19 mouse cellular contexts compared by ENCODE assay signal in genomic region chr3:33397217-33397616, GRCm38 (mm10).
DNase-seq lines count a peak whose midpoint lies in the region; ATAC-seq and TF ChIP-seq lines count a peak whose summit lies in the region.
"Had no signal": no experiment of that assay in that cellular context is flagged by ENCODE, and none has a peak within 500 bp of the region (broad histone marks: within the 10 kb centered on the region; RNA-seq: fewer than 3 reads in every experiment).

No protein-coding gene starts in this region.

- no peaks in the 10 kb centered on the region; the same call in 1 of the 2 replicates for H3K4me1 ChIP-seq in embryonic facial prominence, embryonic 13.5 days
- H3K4me1 ChIP-seq in lung, postnatal 0 days (ENCODE audit: insufficient read depth, low read depth, low read length), result no peaks in the 10 kb centered on the region
- H3K4me1 ChIP-seq: heart, embryonic 10.5 days; limb, embryonic 15.5 days; neural tube, embryonic 13.5 days had no signal

- no peak for TF ChIP-seq EP300 in lung, postnatal 0 days (IDR thresholded peaks at IDR 0.05)

- H3K4me2 ChIP-seq in embryonic facial prominence, embryonic 13.5 days, result no peak overlapping the region
- no peak overlapping the region for H3K4me2 ChIP-seq in lung, postnatal 0 days (replicated peaks; ENCODE audit: low read depth, low read length)
- H3K4me2 ChIP-seq: limb, embryonic 15.5 days; midbrain, embryonic 11.5 days; neural tube, embryonic 13.5 days had no signal

- no peaks in the 10 kb centered on the region for H3K9me3 ChIP-seq in embryonic facial prominence, embryonic 13.5 days
- no peaks in the 10 kb centered on the region for H3K9me3 ChIP-seq in lung, postnatal 0 days (ENCODE audit: low read length)
- H3K9me3 ChIP-seq: heart, embryonic 10.5 days; limb, embryonic 15.5 days; neural tube, embryonic 13.5 days had no signal

- 0 out of 2 replicates have a peak, but pooled peaks have one; percentile 32 for ATAC-seq in embryonic facial prominence, embryonic 13.5 days (ENCODE audit: insufficient number of reproducible peaks, insufficient read depth, low FRiP score, low TSS enrichment, low read depth)
- no peak for ATAC-seq in lung, postnatal 0 days
- ATAC-seq: activated CD4-positive, CD25-positive, alpha-beta regulatory T cell, adult 4 months; forebrain, embryonic 16.5 days had no signal

- no peak for TF ChIP-seq CTCF in brain, embryonic 14.5 days (IDR thresholded peaks at IDR 0.05; ENCODE audit: borderline replicate concordance, extremely low read depth, insufficient read depth, insufficient read length)
- no peak for TF ChIP-seq CTCF in lung, postnatal 0 days (IDR thresholded peaks at IDR 0.05)

- H3K36me3 ChIP-seq in embryonic facial prominence, embryonic 13.5 days, result no peaks in the 10 kb centered on the region
- H3K36me3 ChIP-seq in lung, postnatal 0 days (ENCODE audit: insufficient read depth, low read length), result no peaks in the 10 kb centered on the region
- H3K36me3 ChIP-seq: heart, embryonic 10.5 days; limb, embryonic 15.5 days; neural tube, embryonic 13.5 days had no signal

- no peak overlapping the region for H3K4me3 ChIP-seq in embryonic facial prominence, embryonic 13.5 days
- no peak overlapping the region for H3K4me3 ChIP-seq in lung, postnatal 0 days (ENCODE audit: low read depth, low read length)
- H3K4me3 ChIP-seq: heart, embryonic 10.5 days; limb, embryonic 15.5 days; neural tube, embryonic 13.5 days had no signal

- no peak for TF ChIP-seq POLR2A in brain, embryonic 14.5 days (IDR thresholded peaks at IDR 0.05; ENCODE audit: borderline replicate concordance, extremely low read depth, insufficient read depth, insufficient read length, poor library complexity, severe bottlenecking)

- DNase-seq in heart, adult 18-20 months, result peak; percentile 8 to 42
- DNase-seq in heart, postnatal 4 days, result no peak
- DNase-seq in layer of hippocampus, adult 9-11 months, result peak; percentile 39
- no peak for DNase-seq in layer of hippocampus, adult 9-10 months (ENCODE audit: low spot score)
- peak; percentile 29 for DNase-seq in brain, embryonic 14.5 days (ENCODE audit: low read depth)
- no peak for DNase-seq in lung, postnatal 0 days (ENCODE audit: low spot score)
- no peak for DNase-seq in lung, postnatal 4 days
- DNase-seq: adrenal gland, postnatal 14 days; cerebellum, adult 9-11 months; kidney, adult 9 months; kidney, postnatal 36 days; thymus, postnatal 14 days had no signal

- no peaks in the 10 kb centered on the region for H3K27me3 ChIP-seq in embryonic facial prominence, embryonic 13.5 days
- no peaks in the 10 kb centered on the region for H3K27me3 ChIP-seq in lung, postnatal 0 days (replicated peaks; ENCODE audit: insufficient read depth, low read length)
- H3K27me3 ChIP-seq: limb, embryonic 15.5 days; neural tube, embryonic 13.5 days had no signal

- no peak overlapping the region for H3K9ac ChIP-seq in embryonic facial prominence, embryonic 13.5 days
- no peak overlapping the region for H3K9ac ChIP-seq in lung, postnatal 0 days (replicated peaks; ENCODE audit: low read depth)
- H3K9ac ChIP-seq: limb, embryonic 15.5 days; neural tube, embryonic 13.5 days had no signal

- H3K27ac ChIP-seq in embryonic facial prominence, embryonic 13.5 days, result no peak overlapping the region
- H3K27ac ChIP-seq in lung, postnatal 0 days (ENCODE audit: low read length), result no peak overlapping the region
- H3K27ac ChIP-seq: heart, embryonic 10.5 days; limb, embryonic 15.5 days; neural tube, embryonic 13.5 days had no signal

- WGBS in embryonic facial prominence, embryonic 13.5 days, result 29% methylated on average over 6 of the region's 6 CpGs
- WGBS in lung, postnatal 0 days, result 75% methylated on average over 6 of the region's 6 CpGs

Comparison
In these comparisons a context has a peak if more than half of its experiments do, and no peak if none do; other contexts are left out.
1. DNase-seq: peak in heart, adult 18-20 months (2 of 2), layer of hippocampus, adult 9-11 months (single experiment) and brain, embryonic 14.5 days (single experiment); none in heart, postnatal 4 days (single experiment), layer of hippocampus, adult 9-10 months (single experiment), lung, postnatal 0 days (single experiment) and lung, postnatal 4 days (0 of 2).